Mouse (Mus musculus): Measurements from ENCODE around the gene Klhl29. TPM values are rescaled to one million over a fixed set of nuclear protein-coding genes. Genes with fewer than 3 reads are reported as not detected.

Gene Klhl29
- polyA plus RNA-seq, 1 experiment from 2014 or later, result 9.5 TPM

- DNase-seq (no peak), ATAC-seq (ENCODE audit: low FRiP score, low TSS enrichment) (no peak)
- Histone ChIP-seq H3K4me1 (ENCODE audit: control insufficient read depth, insufficient read depth, low read length) (no peaks in the 10 kb centered on the region), H3K9ac (replicated peaks; ENCODE audit: low read length) (no peak overlapping the region), H3K9me3 (ENCODE audit: control insufficient read depth, low read length) (no peaks in the 10 kb centered on the region), H3K36me3 (ENCODE audit: control insufficient read depth, insufficient read depth, low read length) (no peaks in the 10 kb centered on the region), H3K27me3 (ENCODE audit: control insufficient read depth, insufficient read depth, low read length) (no peaks in the 10 kb centered on the region), H3K4me3 (replicated peaks; ENCODE audit: low read depth, low read length) (no peak overlapping the region), H3K27ac (replicated peaks; ENCODE audit: low read depth, low read length) (no peak overlapping the region), H3K4me2 (ENCODE audit: low read length) (no peak overlapping the region)
- 92% methylated on average over 12 of the region's 12 CpGs for WGBS
These were observed 302.3 kb downstream of the Klhl29 start for GRCm38 (mm10) chr12:5073191-5073590.

GRCm38 (mm10) chr12:5070131-5070530 is 305.4 kb downstream of the Klhl29 start:
- Histone ChIP-seq H3K27me3 (ENCODE audit: control insufficient read depth, insufficient read depth, low read length) (no peaks in the 10 kb centered on the region), H3K9ac (replicated peaks; ENCODE audit: low read length) (no peak overlapping the region), H3K4me2 (ENCODE audit: low read length) (no peak overlapping the region), H3K4me1 (ENCODE audit: control insufficient read depth, insufficient read depth, low read length) (no peaks in the 10 kb centered on the region), H3K9me3 (ENCODE audit: control insufficient read depth, low read length) (no peaks in the 10 kb centered on the region), H3K4me3 (replicated peaks; ENCODE audit: low read depth, low read length) (no peak overlapping the region), H3K36me3 (ENCODE audit: control insufficient read depth, insufficient read depth, low read length) (no peaks in the 10 kb centered on the region), H3K27ac (replicated peaks; ENCODE audit: low read depth, low read length) (no peak overlapping the region)
- ATAC-seq (ENCODE audit: low FRiP score, low TSS enrichment) (no peak), DNase-seq (no peak)
- 73% methylated on average over 3 of the region's 3 CpGs for WGBS

- ATAC-seq (ENCODE audit: low FRiP score, low TSS enrichment) (no peak), DNase-seq (no peak)
- no peaks in the 10 kb centered on the region for H3K9me3 ChIP-seq (ENCODE audit: control insufficient read depth, low read length)
- H3K4me3 ChIP-seq (replicated peaks; ENCODE audit: low read depth, low read length), result no peak overlapping the region
- H3K4me1 ChIP-seq (ENCODE audit: control insufficient read depth, insufficient read depth, low read length), result no peaks in the 10 kb centered on the region
- no peak overlapping the region for H3K4me2 ChIP-seq (ENCODE audit: low read length)
- no peak overlapping the region for H3K27ac ChIP-seq (replicated peaks; ENCODE audit: low read depth, low read length)
- 45% methylated on average over 3 of the region's 3 CpGs for WGBS
- no peaks in the 10 kb centered on the region for H3K36me3 ChIP-seq (ENCODE audit: control insufficient read depth, insufficient read depth, low read length)
- H3K27me3 ChIP-seq (ENCODE audit: control insufficient read depth, insufficient read depth, low read length), result no peaks in the 10 kb centered on the region
- H3K9ac ChIP-seq (replicated peaks; ENCODE audit: low read length), result no peak overlapping the region
These were observed 307.9 kb downstream of the Klhl29 start for GRCm38 (mm10) chr12:5067590-5067989.

- Histone ChIP-seq H3K4me3 (replicated peaks; ENCODE audit: low read depth, low read length) (no peak overlapping the region), H3K9ac (replicated peaks; ENCODE audit: low read length) (no peak overlapping the region), H3K4me2 (ENCODE audit: low read length) (no peak overlapping the region), H3K9me3 (ENCODE audit: control insufficient read depth, low read length) (peaks cover 18% of the 10 kb centered on the region), H3K4me1 (ENCODE audit: control insufficient read depth, insufficient read depth, low read length) (no peaks in the 10 kb centered on the region), H3K36me3 (ENCODE audit: control insufficient read depth, insufficient read depth, low read length) (peaks cover 15% of the 10 kb centered on the region), H3K27ac (replicated peaks; ENCODE audit: low read depth, low read length) (no peak overlapping the region), H3K27me3 (ENCODE audit: control insufficient read depth, insufficient read depth, low read length) (no peaks in the 10 kb centered on the region)
- DNase-seq (no peak), ATAC-seq (ENCODE audit: low FRiP score, low TSS enrichment) (no peak)
- WGBS, result 96% methylated on average over 4 of the region's 4 CpGs
These were observed 327.4 kb downstream of the Klhl29 start for GRCm38 (mm10) chr12:5048104-5048503.

GRCm38 (mm10) chr12:5044141-5044540 is 331.3 kb downstream of the Klhl29 start:
- DNase-seq, result no peak
- Histone ChIP-seq H3K36me3 (ENCODE audit: control insufficient read depth, insufficient read depth, low read length) (peaks cover 31% of the 10 kb centered on the region), H3K27ac (replicated peaks; ENCODE audit: low read depth, low read length) (no peak overlapping the region), H3K9ac (replicated peaks; ENCODE audit: low read length) (no peak overlapping the region), H3K4me1 (ENCODE audit: control insufficient read depth, insufficient read depth, low read length) (no peaks in the 10 kb centered on the region), H3K4me2 (ENCODE audit: low read length) (no peak overlapping the region), H3K9me3 (ENCODE audit: control insufficient read depth, low read length) (no peaks in the 10 kb centered on the region), H3K27me3 (ENCODE audit: control insufficient read depth, insufficient read depth, low read length) (no peaks in the 10 kb centered on the region), H3K4me3 (replicated peaks; ENCODE audit: low read depth, low read length) (no peak overlapping the region)
- WGBS, result 88% methylated on average over 15 of the region's 15 CpGs
- ATAC-seq (ENCODE audit: low FRiP score, low TSS enrichment), result no peak

- ATAC-seq (ENCODE audit: low FRiP score, low TSS enrichment) (no peak), DNase-seq (no peak)
- peaks cover 62% of the 10 kb centered on the region for H3K36me3 ChIP-seq (ENCODE audit: control insufficient read depth, insufficient read depth, low read length)
These were observed 337.5 kb downstream of the Klhl29 start for GRCm38 (mm10) chr12:5038008-5038407.

GRCm38 (mm10) chr12:5029035-5029434 is 346.4 kb downstream of the Klhl29 start:
- Histone ChIP-seq H3K27me3 (ENCODE audit: control insufficient read depth, insufficient read depth, low read length) (no peaks in the 10 kb centered on the region), H3K4me2 (ENCODE audit: low read length) (no peak overlapping the region), H3K4me1 (ENCODE audit: control insufficient read depth, insufficient read depth, low read length) (no peaks in the 10 kb centered on the region), H3K36me3 (ENCODE audit: control insufficient read depth, insufficient read depth, low read length) (peaks cover 38% of the 10 kb centered on the region), H3K4me3 (replicated peaks; ENCODE audit: low read depth, low read length) (no peak overlapping the region), H3K27ac (replicated peaks; ENCODE audit: low read depth, low read length) (no peak overlapping the region), H3K9me3 (ENCODE audit: control insufficient read depth, low read length) (no peaks in the 10 kb centered on the region), H3K9ac (replicated peaks; ENCODE audit: low read length) (no peak overlapping the region)
- 90% methylated on average over 5 of the region's 5 CpGs for WGBS
- no peak for ATAC-seq (ENCODE audit: low FRiP score, low TSS enrichment)
- DNase-seq, result peak; percentile 65

More at GRCm38 (mm10) chr12:5038008-5038407, 337.5 kb downstream of the Klhl29 start:
- no peak overlapping the region for H3K4me3 ChIP-seq (replicated peaks; ENCODE audit: low read depth, low read length)
- H3K4me2 ChIP-seq (ENCODE audit: low read length), result no peak overlapping the region
- WGBS, result 98% methylated on average over 2 of the region's 2 CpGs
- no peaks in the 10 kb centered on the region for H3K9me3 ChIP-seq (ENCODE audit: control insufficient read depth, low read length)
- H3K27ac ChIP-seq (replicated peaks; ENCODE audit: low read depth, low read length), result no peak overlapping the region
- H3K4me1 ChIP-seq (ENCODE audit: control insufficient read depth, insufficient read depth, low read length), result no peaks in the 10 kb centered on the region
- H3K27me3 ChIP-seq (ENCODE audit: control insufficient read depth, insufficient read depth, low read length), result no peaks in the 10 kb centered on the region
- H3K9ac ChIP-seq (replicated peaks; ENCODE audit: low read length), result no peak overlapping the region

Data from midbrain, embryonic 14.5 days (tissue).